Mouse (Mus musculus) midbrain, embryonic 11.5 days (tissue): ENCODE measurements at regions not wholly inside any gene's neighbourhood (a gene's known extent, or its start where the extent isn't known, plus 50 kb on each side); places are given as distances from the start of the nearest gene placed in this dataset.

Experiments used
- ATAC-seq: fragments of 200-750 bp; cut with Nextera tagmentation; 2 replicates; pipeline ENCODE4 v1.8.0; 2017; ENCODE audit warnings: moderate TSS enrichment, moderate library complexity; ENCODE audit not compliant: low FRiP score
- DNase-seq: peaks from one replicate; pipeline ENCODE4 v3.0.0; 2015; ENCODE audit warnings: low spot score; ENCODE audit errors: missing footprints
- H3K27ac ChIP-seq: fragments of 300-500 bp; sonication (generic); 2 replicates; pipeline ENCODE4 v1.5.1; 2014; ENCODE audit warnings: low read depth, low read length
- H3K27me3 ChIP-seq: fragments of 300-500 bp; sonication (generic); 2 replicates; pipeline ENCODE4 v1.6.1; 2014; ENCODE audit warnings: mild to moderate bottlenecking, low read length, moderate library complexity, mixed read lengths; ENCODE audit not compliant: control insufficient read depth, insufficient read depth
- H3K36me3 ChIP-seq: fragments of 300-500 bp; sonication (generic); 2 replicates; pipeline ENCODE4 v1.6.1; 2014; ENCODE audit warnings: mild to moderate bottlenecking, low read length, moderate library complexity, mixed read lengths; ENCODE audit not compliant: control insufficient read depth, insufficient read depth
- H3K4me1 ChIP-seq: fragments of 300-500 bp; sonication (generic); 2 replicates; pipeline ENCODE4 v1.6.1; 2014; ENCODE audit warnings: low read length; ENCODE audit not compliant: control insufficient read depth, insufficient read depth
- H3K4me2 ChIP-seq: fragments of 300-500 bp; sonication (generic); 2 replicates; pipeline ENCODE4 v1.6.1; 2014; ENCODE audit warnings: mild to moderate bottlenecking, moderate library complexity
- H3K4me3 ChIP-seq: fragments of 300-500 bp; sonication (generic); 2 replicates; pipeline ENCODE4 v1.5.1; 2014; ENCODE audit warnings: low read depth, low read length
- H3K9ac ChIP-seq: fragments of 300-500 bp; sonication (generic); 2 replicates; pipeline ENCODE4 v1.6.1; 2014; ENCODE audit warnings: low read length
- H3K9me3 ChIP-seq: fragments of 300-500 bp; sonication (generic); 2 replicates; pipeline ENCODE4 v1.6.1; 2016; ENCODE audit warnings: low read length; ENCODE audit not compliant: control insufficient read depth
- WGBS: fragments of 180-500 bp; shearing (Covaris S2); extraction: QIAGEN DNeasy Blood & Tissue Kit; methylation state at CpG from one replicate; pipeline ENCODE4 v1.1.7; 2014; 5-methylcytosine and 5-hydroxymethylcytosine counted together

- Histone ChIP-seq H3K4me1 (no peaks in the 10 kb centered on the region; the same call in 1 of the 2 replicates), H3K9ac (no peak overlapping the region), H3K36me3 (no peaks in the 10 kb centered on the region), H3K4me3 (no peak overlapping the region), H3K27me3 (no peaks in the 10 kb centered on the region), H3K27ac (no peak overlapping the region), H3K4me2 (no peak overlapping the region), H3K9me3 (no peaks in the 10 kb centered on the region)
- DNase-seq (no peak), ATAC-seq (no peak)
- 86% methylated on average over 14 of the region's 14 CpGs for whole genome bisulfite sequencing
Observed at GRCm38 (mm10) chr2:115342360-115342759, 239.2 kb upstream of the BC052040 start.

- Histone ChIP-seq H3K9ac (no peak overlapping the region), H3K27ac (no peak overlapping the region), H3K4me2 (no peak overlapping the region), H3K4me1 (no peaks in the 10 kb centered on the region), H3K36me3 (no peaks in the 10 kb centered on the region), H3K9me3 (no peaks in the 10 kb centered on the region), H3K4me3 (no peak overlapping the region), H3K27me3 (no peaks in the 10 kb centered on the region)
- no peak for DNase-seq
- no peak for ATAC-seq
- WGBS = 77% methylated on average over 6 of the region's 6 CpGs
Observed at GRCm38 (mm10) chr2:115346551-115346950, 235.0 kb upstream of the BC052040 start.

GRCm38 (mm10) chr2:115348263-115348662 lies 233.3 kb upstream of the BC052040 start:
- H3K4me3 ChIP-seq = no peak overlapping the region
- no peaks in the 10 kb centered on the region for H3K9me3 ChIP-seq
- DNase-seq = no peak
- no peak for ATAC-seq
- WGBS = 28% methylated on average over 2 of the region's 2 CpGs
- no peaks in the 10 kb centered on the region for H3K4me1 ChIP-seq
- no peak overlapping the region for H3K27ac ChIP-seq
- no peak overlapping the region for H3K9ac ChIP-seq
- no peak overlapping the region for H3K4me2 ChIP-seq
- H3K27me3 ChIP-seq = no peaks in the 10 kb centered on the region
- H3K36me3 ChIP-seq = no peaks in the 10 kb centered on the region

GRCm38 (mm10) chr2:115371072-115371471 lies 210.4 kb upstream of the BC052040 start:
- no peaks in the 10 kb centered on the region for H3K9me3 ChIP-seq
- no peak overlapping the region for H3K4me2 ChIP-seq
- no peaks in the 10 kb centered on the region; the same call in 1 of the 2 replicates for H3K4me1 ChIP-seq
- ATAC-seq (no peak), DNase-seq (peak; percentile 31)
- no peak overlapping the region for H3K27ac ChIP-seq
- no peak overlapping the region for H3K4me3 ChIP-seq
- no peaks in the 10 kb centered on the region for H3K36me3 ChIP-seq
- no peaks in the 10 kb centered on the region for H3K27me3 ChIP-seq
- H3K9ac ChIP-seq = no peak overlapping the region
- 80% methylated on average over 6 of the region's 6 CpGs for WGBS

GRCm38 (mm10) chr2:115375336-115375735 lies 206.2 kb upstream of the BC052040 start:
- no peak overlapping the region for H3K4me3 ChIP-seq
- no peak overlapping the region for H3K9ac ChIP-seq
- no peak overlapping the region for H3K4me2 ChIP-seq
- no peak overlapping the region for H3K27ac ChIP-seq
- ATAC-seq (no peak), DNase-seq (peak; percentile 49)
- H3K36me3 ChIP-seq = no peaks in the 10 kb centered on the region
- H3K9me3 ChIP-seq = no peaks in the 10 kb centered on the region
- H3K4me1 ChIP-seq = no peaks in the 10 kb centered on the region
- 92% methylated on average over 5 of the region's 5 CpGs for WGBS
- no peaks in the 10 kb centered on the region for H3K27me3 ChIP-seq

GRCm38 (mm10) chr2:115384414-115385180 lies 196.9 kb upstream of the BC052040 start:
- H3K9me3 ChIP-seq = no peaks in the 10 kb centered on the region
- no peak overlapping the region for H3K9ac ChIP-seq
- no peak overlapping the region for H3K27ac ChIP-seq
- 74% methylated on average over 13 of the region's 13 CpGs for WGBS
- ATAC-seq (no peak), DNase-seq (peak; percentile 85)
- H3K4me2 ChIP-seq = no peak overlapping the region
- H3K4me1 ChIP-seq = peaks cover 9% of the 10 kb centered on the region; the same call in 1 of the 2 replicates
- no peaks in the 10 kb centered on the region for H3K36me3 ChIP-seq
- no peaks in the 10 kb centered on the region for H3K27me3 ChIP-seq
- no peak overlapping the region for H3K4me3 ChIP-seq

GRCm38 (mm10) chr2:115385207-115386168 lies 196.0 kb upstream of the BC052040 start:
- DNase-seq (peak; percentile 85), ATAC-seq (peak; percentile 77)
- no peaks in the 10 kb centered on the region for H3K9me3 ChIP-seq
- no peak overlapping the region for H3K4me2 ChIP-seq
- WGBS = 51% methylated on average over 16 of the region's 16 CpGs
- H3K36me3 ChIP-seq = no peaks in the 10 kb centered on the region
- H3K4me1 ChIP-seq = peaks cover 9% of the 10 kb centered on the region; the same call in 1 of the 2 replicates
- H3K27me3 ChIP-seq = no peaks in the 10 kb centered on the region
- H3K9ac ChIP-seq = no peak overlapping the region
- no peak overlapping the region for H3K4me3 ChIP-seq
- no peak overlapping the region for H3K27ac ChIP-seq

GRCm38 (mm10) chr2:115391575-115391974 lies 189.9 kb upstream of the BC052040 start:
- no peaks in the 10 kb centered on the region for H3K9me3 ChIP-seq
- H3K27me3 ChIP-seq = no peaks in the 10 kb centered on the region
- ATAC-seq (no peak), DNase-seq (peak; percentile 44)
- 87% methylated on average over 7 of the region's 7 CpGs for WGBS
- no peaks in the 10 kb centered on the region for H3K4me1 ChIP-seq
- H3K36me3 ChIP-seq = no peaks in the 10 kb centered on the region
- H3K27ac ChIP-seq = no peak overlapping the region
- no peak overlapping the region for H3K4me3 ChIP-seq
- H3K9ac ChIP-seq = no peak overlapping the region
- no peak overlapping the region for H3K4me2 ChIP-seq
